In genomic region chr16:49818627-49819026, GRCm38 (mm10) we compare ENCODE assay signal across 15 mouse cellular contexts. TPM values are rescaled to one million over a fixed set of nuclear protein-coding genes. Genes with fewer than 3 reads are reported as not detected.
DNase-seq lines count a peak whose midpoint lies in the region; ATAC-seq lines count a peak whose summit lies in the region.
"Had no signal": no experiment of that assay in that cellular context is flagged by ENCODE, and none has a peak within 500 bp of the region (broad histone marks: within the 10 kb centered on the region; RNA-seq: fewer than 3 reads in every experiment).

No protein-coding gene starts in this region.

- no peaks in the 10 kb centered on the region for H3K27me3 ChIP-seq in erythroblast, embryonic 14.5 days (ENCODE audit: control insufficient read depth)
- H3K27me3 ChIP-seq: heart, embryonic 15.5 days; limb, embryonic 13.5 days had no signal

- H3K9me3 ChIP-seq in erythroblast, embryonic 14.5 days (ENCODE audit: control insufficient read depth, low read length): no peaks in the 10 kb centered on the region
- H3K9me3 ChIP-seq: heart, embryonic 15.5 days; limb, embryonic 13.5 days had no signal

- peaks cover 62% of the 10 kb centered on the region for H3K4me1 ChIP-seq in erythroblast, embryonic 14.5 days (ENCODE audit: control insufficient read depth)
- H3K4me1 ChIP-seq: heart, embryonic 15.5 days had no signal

- peak; percentile 93 for ATAC-seq in megakaryocyte progenitor cell, adult 5-6 weeks (replicated peaks; ENCODE audit: poor library complexity)

- no peaks in the 10 kb centered on the region for H3K36me3 ChIP-seq in erythroblast, embryonic 14.5 days (ENCODE audit: control insufficient read depth)
- H3K36me3 ChIP-seq: heart, embryonic 15.5 days; limb, embryonic 13.5 days had no signal

- peak; percentile 64 for DNase-seq in lung, postnatal 36 days
- DNase-seq in lung, postnatal 10 days: no peak
- DNase-seq in retina, embryonic 14.5 days (ENCODE audit: low spot score): no peak
- DNase-seq in urinary bladder, postnatal 25 days (ENCODE audit: low spot score): no peak
- no peak for DNase-seq in spleen, postnatal 10 days (ENCODE audit: low spot score in 2 of 2)
- DNase-seq in cerebellum, postnatal 14 days: no peak
- DNase-seq: adrenal gland, postnatal 25 days; embryo, embryonic 11 days; kidney, postnatal 25 days; right cerebral cortex, postnatal 25 days had no signal

- peak overlapping the region; percentile 43 for H3K4me3 ChIP-seq in erythroblast, embryonic 14.5 days (replicated peaks)
- H3K4me3 ChIP-seq: heart, embryonic 15.5 days; limb, embryonic 13.5 days; myocyte had no signal

RNA-seq across cellular contexts. Expression of gene Cd47, which starts 18.3 kb away (rescaled TPM):
- polyA plus RNA-seq in erythroblast, embryonic 14.5 days (2012): 19.2 and 22.4 TPM in 2 replicates
- 435 and 460 TPM in 2 replicates for total RNA-seq in megakaryocyte progenitor cell, adult 5-6 weeks (2015)
- total RNA-seq in megakaryocyte progenitor cell, adult 5-6 weeks (2017): 188 and 213 TPM in 2 replicates
